Mouse (Mus musculus) midbrain, embryonic 11.5 days (tissue): ENCODE measurements around the gene Lrrc15. TPM values are rescaled to one million over a fixed set of nuclear protein-coding genes. Genes with fewer than 3 reads are reported as not detected.

Experiments used
- ATAC-seq: fragments of 200-750 bp; cut with Nextera tagmentation; 2 replicates; pipeline ENCODE4 v1.8.0; 2017; ENCODE audit warnings: moderate TSS enrichment, moderate library complexity; ENCODE audit not compliant: low FRiP score
- DNase-seq: peaks from one replicate; pipeline ENCODE4 v3.0.0; 2015; ENCODE audit warnings: low spot score; ENCODE audit errors: missing footprints
- H3K27ac ChIP-seq: fragments of 300-500 bp; sonication (generic); 2 replicates; pipeline ENCODE4 v1.5.1; 2014; ENCODE audit warnings: low read depth, low read length
- H3K27me3 ChIP-seq: fragments of 300-500 bp; sonication (generic); 2 replicates; pipeline ENCODE4 v1.6.1; 2014; ENCODE audit warnings: mild to moderate bottlenecking, low read length, moderate library complexity, mixed read lengths; ENCODE audit not compliant: control insufficient read depth, insufficient read depth
- H3K36me3 ChIP-seq: fragments of 300-500 bp; sonication (generic); 2 replicates; pipeline ENCODE4 v1.6.1; 2014; ENCODE audit warnings: mild to moderate bottlenecking, low read length, moderate library complexity, mixed read lengths; ENCODE audit not compliant: control insufficient read depth, insufficient read depth
- H3K4me1 ChIP-seq: fragments of 300-500 bp; sonication (generic); 2 replicates; pipeline ENCODE4 v1.6.1; 2014; ENCODE audit warnings: low read length; ENCODE audit not compliant: control insufficient read depth, insufficient read depth
- H3K4me2 ChIP-seq: fragments of 300-500 bp; sonication (generic); 2 replicates; pipeline ENCODE4 v1.6.1; 2014; ENCODE audit warnings: mild to moderate bottlenecking, moderate library complexity
- H3K4me3 ChIP-seq: fragments of 300-500 bp; sonication (generic); 2 replicates; pipeline ENCODE4 v1.5.1; 2014; ENCODE audit warnings: low read depth, low read length
- H3K9ac ChIP-seq: fragments of 300-500 bp; sonication (generic); 2 replicates; pipeline ENCODE4 v1.6.1; 2014; ENCODE audit warnings: low read length
- H3K9me3 ChIP-seq: fragments of 300-500 bp; sonication (generic); 2 replicates; pipeline ENCODE4 v1.6.1; 2016; ENCODE audit warnings: low read length; ENCODE audit not compliant: control insufficient read depth
- WGBS: fragments of 180-500 bp; shearing (Covaris S2); extraction: QIAGEN DNeasy Blood & Tissue Kit; methylation state at CpG from one replicate; pipeline ENCODE4 v1.1.7; 2014; 5-methylcytosine and 5-hydroxymethylcytosine counted together
- polyA plus RNA-seq: library from polyadenylated mRNA; unstranded; fragments of >200 nt; fragmentation: Nextera tagmentation; extraction: Ambion mirVana; gene quantifications from 2 replicates; pipeline ENCODE4 v1.2.1, GENCODE M21; 2014

The Lrrc15 gene
- polyA plus RNA-seq = 0.63 and 0.72 TPM in 2 replicates

GRCm38 (mm10) chr16:30282844-30283495, at the start of gene Lrrc15:
Gene Lrrc15, minus strand, starts transcription at chr16:30283256.
- H3K27me3 ChIP-seq = peaks cover 27% of the 10 kb centered on the region
- DNase-seq (peak; percentile 93), ATAC-seq (peak; percentile 60)
- WGBS = 7% methylated on average over 34 of the region's 34 CpGs
- H3K36me3 ChIP-seq = no peaks in the 10 kb centered on the region
- peaks cover 8% of the 10 kb centered on the region for H3K4me1 ChIP-seq
- peak within 1 kb of the TSS; percentile 9; the same call in 1 of the 2 replicates for H3K4me3 ChIP-seq
- no peak within 1 kb of the TSS for H3K27ac ChIP-seq
- peak within 1 kb of the TSS; percentile 43 for H3K4me2 ChIP-seq
- H3K9ac ChIP-seq = peak within 1 kb of the TSS; percentile 41; the same call in 1 of the 2 replicates
- no peaks in the 10 kb centered on the region for H3K9me3 ChIP-seq

GRCm38 (mm10) chr16:30314236-30314635, 31.2 kb upstream of the Lrrc15 start:
- peak; percentile 88 for DNase-seq

GRCm38 (mm10) chr16:30310647-30311046, 27.6 kb upstream of the Lrrc15 start, which contains the start of gene Gp5:
Gene Gp5, minus strand, starts transcription at chr16:30310779.
- Histone ChIP-seq H3K27me3 (peaks cover 56% of the 10 kb centered on the region), H3K4me2 (peak within 1 kb of the TSS; percentile 97), H3K4me3 (peak within 1 kb of the TSS; percentile 55; the same call in 1 of the 2 replicates), H3K9ac (no peak within 1 kb of the TSS), H3K4me1 (peaks cover 16% of the 10 kb centered on the region), H3K9me3 (no peaks in the 10 kb centered on the region), H3K36me3 (no peaks in the 10 kb centered on the region), H3K27ac (no peak within 1 kb of the TSS)
- ATAC-seq (no peak), DNase-seq (no peak)

More at GRCm38 (mm10) chr16:30314236-30314635, 31.2 kb upstream of the Lrrc15 start:
- peaks cover 5% of the 10 kb centered on the region for H3K4me1 ChIP-seq
- no peak overlapping the region for H3K9ac ChIP-seq
- no peak for ATAC-seq
- no peaks in the 10 kb centered on the region for H3K9me3 ChIP-seq
- H3K4me2 ChIP-seq = no peak overlapping the region
- no peaks in the 10 kb centered on the region for H3K36me3 ChIP-seq
- no peak overlapping the region for H3K27ac ChIP-seq
- H3K4me3 ChIP-seq = no peak overlapping the region
- H3K27me3 ChIP-seq = peaks cover 26% of the 10 kb centered on the region

- Histone ChIP-seq H3K36me3 (no peaks in the 10 kb centered on the region), H3K4me3 (no peak overlapping the region), H3K27me3 (peaks cover 56% of the 10 kb centered on the region), H3K27ac (no peak overlapping the region), H3K4me1 (peaks cover 16% of the 10 kb centered on the region), H3K4me2 (no peak overlapping the region), H3K9me3 (no peaks in the 10 kb centered on the region), H3K9ac (no peak overlapping the region)
- DNase-seq (peak; percentile 94), ATAC-seq (no peak)
- WGBS = 56% methylated on average over 8 of the region's 8 CpGs
These were observed 27.1 kb upstream of the Lrrc15 start for GRCm38 (mm10) chr16:30310171-30310515.

GRCm38 (mm10) chr16:30309395-30310170, 26.5 kb upstream of the Lrrc15 start:
- ATAC-seq = no peak
- Histone ChIP-seq H3K27ac (no peak overlapping the region), H3K9ac (no peak overlapping the region), H3K4me1 (peaks cover 16% of the 10 kb centered on the region), H3K4me3 (peak overlapping the region; percentile 55), H3K36me3 (no peaks in the 10 kb centered on the region), H3K4me2 (peak overlapping the region; percentile 97), H3K27me3 (peaks cover 56% of the 10 kb centered on the region), H3K9me3 (no peaks in the 10 kb centered on the region)
- WGBS = 4% methylated on average over 34 of the region's 34 CpGs
- no peak for DNase-seq

- 2% methylated on average over 66 of the region's 72 CpGs for WGBS
- DNase-seq = peak; percentile 97
- Histone ChIP-seq H3K27me3 (peaks cover 56% of the 10 kb centered on the region), H3K4me2 (peak overlapping the region; percentile 97), H3K9me3 (no peaks in the 10 kb centered on the region), H3K27ac (no peak overlapping the region), H3K36me3 (no peaks in the 10 kb centered on the region), H3K9ac (peak overlapping the region; percentile 53), H3K4me3 (peak overlapping the region; percentile 55), H3K4me1 (peaks cover 16% of the 10 kb centered on the region)
- ATAC-seq = peak; percentile 65
These were observed 25.7 kb upstream of the Lrrc15 start for GRCm38 (mm10) chr16:30308616-30309394.

- no peaks in the 10 kb centered on the region for H3K36me3 ChIP-seq
- H3K9ac ChIP-seq = peak overlapping the region; percentile 53
- WGBS = 13% methylated on average over 29 of the region's 29 CpGs
- peaks cover 56% of the 10 kb centered on the region for H3K27me3 ChIP-seq
- peaks cover 16% of the 10 kb centered on the region for H3K4me1 ChIP-seq
- ATAC-seq = peak; percentile 11; the same call in 1 of the 2 replicates
- H3K27ac ChIP-seq = no peak overlapping the region
- peak; percentile 92 for DNase-seq
- H3K4me3 ChIP-seq = peak overlapping the region; percentile 55
- peak overlapping the region; percentile 97 for H3K4me2 ChIP-seq
- H3K9me3 ChIP-seq = no peaks in the 10 kb centered on the region
These were observed 25.0 kb upstream of the Lrrc15 start for GRCm38 (mm10) chr16:30307961-30308615.

- H3K4me3 ChIP-seq = no peak overlapping the region
- 52% methylated on average over 12 of the region's 12 CpGs for WGBS
- DNase-seq (no peak), ATAC-seq (no peak)
- H3K27ac ChIP-seq = no peak overlapping the region
- H3K27me3 ChIP-seq = peaks cover 56% of the 10 kb centered on the region
- no peak overlapping the region for H3K9ac ChIP-seq
- peaks cover 16% of the 10 kb centered on the region for H3K4me1 ChIP-seq
- no peaks in the 10 kb centered on the region for H3K9me3 ChIP-seq
- no peak overlapping the region for H3K4me2 ChIP-seq
- no peaks in the 10 kb centered on the region for H3K36me3 ChIP-seq
These were observed 24.2 kb upstream of the Lrrc15 start for GRCm38 (mm10) chr16:30307306-30307705.
